Mouse (Mus musculus) liver, postnatal 0 days (tissue): ENCODE data around the gene Tnnt3.

Source experiments
- CTCF ChIP-seq: sonication (generic); IDR thresholded peaks from 2 replicates; pipeline ENCODE4 v1.5.1; 2016; ENCODE audit warnings: antibody characterized with exemption, low read depth
- EP300 ChIP-seq: IDR thresholded peaks from 2 replicates; pipeline ENCODE4 v1.6.1; 2016; ENCODE audit warnings: antibody characterized with exemption, low read depth, mild to moderate bottlenecking

DNA sequence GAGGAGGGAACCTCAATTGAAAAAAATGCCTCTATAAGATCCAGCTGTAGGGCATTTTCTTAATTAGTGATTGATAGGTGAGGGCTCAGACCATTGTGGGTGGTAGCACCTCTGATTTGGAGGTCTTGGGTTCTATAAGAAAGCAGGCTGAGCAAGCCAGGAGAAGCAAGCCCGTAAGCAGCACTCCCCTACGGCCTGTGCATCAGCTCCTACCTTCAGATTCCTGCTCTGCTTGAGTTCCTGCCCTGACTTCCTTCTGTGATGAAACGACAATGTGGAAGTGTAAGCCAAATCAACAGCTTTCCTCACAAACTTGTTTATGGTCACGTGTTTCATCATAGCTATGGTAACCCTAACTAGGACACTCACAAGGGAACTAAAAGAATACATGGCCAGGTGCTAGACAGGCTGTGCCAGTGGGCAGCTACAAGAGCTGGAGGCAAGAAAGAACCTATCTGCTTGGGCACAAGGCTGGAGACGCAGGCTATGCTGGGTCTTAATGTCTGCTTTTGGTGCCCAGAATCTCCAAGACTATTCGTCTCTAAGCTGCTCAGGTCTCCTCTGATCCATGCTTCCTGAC is 49.5 kb upstream of the Tnnt3 start:
- no peak for TF ChIP-seq EP300
- no peak for TF ChIP-seq CTCF
